7 mouse cellular contexts compared by ENCODE assay signal in genomic region chr13:98262636-98263457, GRCm38 (mm10). TPM values are rescaled to one million over a fixed set of nuclear protein-coding genes. Genes with fewer than 3 reads are reported as not detected.
DNase-seq lines count a peak whose midpoint lies in the region; ATAC-seq lines count a peak whose summit lies in the region.

Gene Utp15, minus strand, starts transcription at chr13:98263041.
Gene Ankra2, plus strand, starts transcription at chr13:98263074.

- H3K9me3 ChIP-seq in embryonic facial prominence, embryonic 11.5 days (replicated peaks; ENCODE audit: control insufficient read depth, low read length) = no peaks in the 10 kb centered on the region
- H3K9me3 ChIP-seq in limb, embryonic 10.5 days (replicated peaks) = no peaks in the 10 kb centered on the region
- H3K9me3 ChIP-seq in midbrain, embryonic 13.5 days = no peaks in the 10 kb centered on the region

- peak; percentile 98 for DNase-seq in adrenal gland, postnatal 14 days
- DNase-seq in embryonic facial prominence, embryonic 11.5 days (ENCODE audit: low spot score) = peak; percentile 100
- DNase-seq in kidney, adult 11 months = peak; percentile 98
- DNase-seq in limb, embryonic 10.5 days (ENCODE audit: low spot score) = peak; percentile 100
- peak; percentile 98 for DNase-seq in spleen, adult 12 weeks (ENCODE audit: low spot score)

- peak within 1 kb of the TSS; percentile 78 for H3K4me3 ChIP-seq in embryonic facial prominence, embryonic 11.5 days (ENCODE audit: low read depth, low read length)
- peak within 1 kb of the TSS; percentile 80 for H3K4me3 ChIP-seq in limb, embryonic 10.5 days
- peak within 1 kb of the TSS; percentile 78 for H3K4me3 ChIP-seq in midbrain, embryonic 13.5 days (replicated peaks)

- peak; percentile 99 for ATAC-seq in embryonic facial prominence, embryonic 11.5 days (replicated peaks; ENCODE audit: insufficient number of reproducible peaks, low FRiP score, low TSS enrichment, low read depth)
- ATAC-seq in granulocyte monocyte progenitor cell, adult 5-6 weeks (replicated peaks; ENCODE audit: poor library complexity, severe bottlenecking) = peak; percentile 95
- ATAC-seq in midbrain, embryonic 13.5 days = peak; percentile 99

- under 1% methylated on average over 71 of the region's 71 CpGs for WGBS in embryonic facial prominence, embryonic 11.5 days
- WGBS in limb, embryonic 10.5 days = under 1% methylated on average over 71 of the region's 71 CpGs
- under 1% methylated on average over 71 of the region's 71 CpGs for WGBS in midbrain, embryonic 13.5 days

- peak within 1 kb of the TSS; percentile 62 for H3K4me2 ChIP-seq in embryonic facial prominence, embryonic 11.5 days (ENCODE audit: low read depth, low read length)
- peak within 1 kb of the TSS; percentile 77 for H3K4me2 ChIP-seq in midbrain, embryonic 13.5 days (replicated peaks)

- peak within 1 kb of the TSS; percentile 56 for H3K27ac ChIP-seq in embryonic facial prominence, embryonic 11.5 days (replicated peaks; ENCODE audit: low read depth, low read length)
- H3K27ac ChIP-seq in limb, embryonic 10.5 days = peak within 1 kb of the TSS; percentile 91
- peak within 1 kb of the TSS; percentile 96 for H3K27ac ChIP-seq in midbrain, embryonic 13.5 days

- no peaks in the 10 kb centered on the region for H3K27me3 ChIP-seq in embryonic facial prominence, embryonic 11.5 days (ENCODE audit: control insufficient read depth, insufficient read depth, low read length)
- no peaks in the 10 kb centered on the region for H3K27me3 ChIP-seq in limb, embryonic 10.5 days (ENCODE audit: low read depth, poor library complexity, severe bottlenecking)
- no peaks in the 10 kb centered on the region for H3K27me3 ChIP-seq in midbrain, embryonic 13.5 days

- peaks cover 2% of the 10 kb centered on the region; the same call in 1 of the 2 replicates for H3K36me3 ChIP-seq in embryonic facial prominence, embryonic 11.5 days (replicated peaks; ENCODE audit: control insufficient read depth, insufficient read depth, low read depth, low read length)
- H3K36me3 ChIP-seq in limb, embryonic 10.5 days = peaks cover 30% of the 10 kb centered on the region
- peaks cover 25% of the 10 kb centered on the region for H3K36me3 ChIP-seq in midbrain, embryonic 13.5 days

- peak within 1 kb of the TSS; percentile 79 for H3K9ac ChIP-seq in embryonic facial prominence, embryonic 11.5 days (replicated peaks; ENCODE audit: low read length)
- H3K9ac ChIP-seq in midbrain, embryonic 13.5 days (replicated peaks) = peak within 1 kb of the TSS; percentile 88

- no peaks in the 10 kb centered on the region for H3K4me1 ChIP-seq in embryonic facial prominence, embryonic 11.5 days (ENCODE audit: control insufficient read depth, insufficient read depth, low read length)
- peaks cover 21% of the 10 kb centered on the region for H3K4me1 ChIP-seq in limb, embryonic 10.5 days
- peaks cover 22% of the 10 kb centered on the region for H3K4me1 ChIP-seq in midbrain, embryonic 13.5 days (replicated peaks)

RNA-seq across cellular contexts. Expression of gene Utp15, which starts in this region (rescaled TPM):
- total RNA-seq in adrenal gland, postnatal 14 days (2021) = 15.7 and 19.0 TPM in 2 replicates
- 45.3 and 46.3 TPM in 2 replicates for polyA plus RNA-seq in embryonic facial prominence, embryonic 11.5 days (2014; fragmentation: Nextera tagmentation; extraction: Ambion mirVana)
- total RNA-seq in granulocyte monocyte progenitor cell, adult 5-6 weeks (2014; fragmentation: Nextera tagmentation) = 24.9 and 26.4 TPM in 2 replicates
- 47.6 and 53.0 TPM in 2 replicates for total RNA-seq in granulocyte monocyte progenitor cell, adult 5-6 weeks (2017)
- polyA plus RNA-seq in limb, embryonic 10.5 days (2016; fragmentation: Nextera tagmentation; extraction: Ambion mirVana) = 51.4 and 54.5 TPM in 2 replicates
- 31.8 and 32.5 TPM in 2 replicates for polyA plus RNA-seq in midbrain, embryonic 13.5 days (2015; fragmentation: Nextera tagmentation; extraction: Ambion mirVana)

RNA-seq across cellular contexts. Expression of gene Ankra2, which starts in this region (rescaled TPM):
- total RNA-seq in adrenal gland, postnatal 14 days (2021) = 22.0 and 26.4 TPM in 2 replicates
- 26.0 and 29.7 TPM in 2 replicates for polyA plus RNA-seq in embryonic facial prominence, embryonic 11.5 days (2014; fragmentation: Nextera tagmentation; extraction: Ambion mirVana)
- 20.8 and 23.2 TPM in 2 replicates for total RNA-seq in granulocyte monocyte progenitor cell, adult 5-6 weeks (2014; fragmentation: Nextera tagmentation)
- 9.8 and 18.1 TPM in 2 replicates for total RNA-seq in granulocyte monocyte progenitor cell, adult 5-6 weeks (2017)
- polyA plus RNA-seq in limb, embryonic 10.5 days (2016; fragmentation: Nextera tagmentation; extraction: Ambion mirVana) = 10.4 and 12.1 TPM in 2 replicates
- polyA plus RNA-seq in midbrain, embryonic 13.5 days (2015; fragmentation: Nextera tagmentation; extraction: Ambion mirVana) = 55.4 and 58.9 TPM in 2 replicates

Comparison
In these comparisons a context has a peak if more than half of its experiments do, and no peak if none do; other contexts are left out.
1. Peak in every context shown above with its lines: DNase-seq, ATAC-seq, H3K4me3 ChIP-seq and H3K27ac ChIP-seq.